Mouse (Mus musculus) embryonic facial prominence, embryonic 11.5 days (tissue): ENCODE data around the gene Hsd3b6. TPM values are rescaled to one million over a fixed set of nuclear protein-coding genes. Genes with fewer than 3 reads are reported as not detected.

ENCODE experiments used
- ATAC-seq: fragments of 200-750 bp; cut with Nextera tagmentation; replicated peaks from 2 replicates; pipeline ENCODE4 v1.8.0; 2017; ENCODE audit warnings: low read depth; ENCODE audit not compliant: insufficient number of reproducible peaks, low FRiP score, low TSS enrichment
- DNase-seq: peaks from one replicate; pipeline ENCODE4 v3.0.0-alpha.2; 2015; ENCODE audit warnings: low spot score
- H3K27ac ChIP-seq: fragments of 300-500 bp; sonication (generic); replicated peaks from 2 replicates; pipeline ENCODE4 v1.5.1; 2014; ENCODE audit warnings: mild to moderate bottlenecking, low read depth, low read length, control low read depth
- H3K27me3 ChIP-seq: fragments of 300-500 bp; sonication (generic); 2 replicates; pipeline ENCODE4 v1.6.1; 2014; ENCODE audit warnings: mild to moderate bottlenecking, low read length, moderate library complexity, mixed read lengths; ENCODE audit not compliant: control insufficient read depth, insufficient read depth
- H3K36me3 ChIP-seq: fragments of 300-500 bp; sonication (generic); replicated peaks from 2 replicates; pipeline ENCODE4 v1.6.1; 2014; ENCODE audit warnings: low read depth, mild to moderate bottlenecking, low read length, moderate library complexity, mixed read lengths; ENCODE audit not compliant: control insufficient read depth, insufficient read depth
- H3K4me1 ChIP-seq: fragments of 300-500 bp; sonication (generic); 2 replicates; pipeline ENCODE4 v1.6.1; 2014; ENCODE audit warnings: low read length, mixed read lengths; ENCODE audit not compliant: control insufficient read depth, insufficient read depth
- H3K4me2 ChIP-seq: fragments of 300-500 bp; sonication (generic); 2 replicates; pipeline ENCODE4 v1.6.1; 2014; ENCODE audit warnings: low read depth, mild to moderate bottlenecking, control low read depth, low read length, moderate library complexity
- H3K4me3 ChIP-seq: fragments of 300-500 bp; sonication (generic); 2 replicates; pipeline ENCODE4 v1.5.1; 2014; ENCODE audit warnings: low read depth, low read length, control low read depth
- H3K9ac ChIP-seq: fragments of 300-500 bp; sonication (generic); replicated peaks from 2 replicates; pipeline ENCODE4 v1.6.1; 2014; ENCODE audit warnings: mild to moderate bottlenecking, control low read depth, low read length
- H3K9me3 ChIP-seq: fragments of 300-500 bp; sonication (generic); replicated peaks from 2 replicates; pipeline ENCODE4 v1.6.1; 2016; ENCODE audit warnings: mild to moderate bottlenecking, low read length, inconsistent platforms, mixed read lengths; ENCODE audit not compliant: control insufficient read depth
- WGBS: fragments of 180-500 bp; shearing (Covaris S2); extraction: QIAGEN DNeasy Blood & Tissue Kit; methylation state at CpG from one replicate; pipeline ENCODE4 v1.1.7; 2014; 5-methylcytosine and 5-hydroxymethylcytosine counted together
- polyA plus RNA-seq: library from polyadenylated mRNA; unstranded; fragments of >200 nt; fragmentation: Nextera tagmentation; extraction: Ambion mirVana; gene quantifications from 2 replicates; pipeline ENCODE4 v1.2.1, GENCODE M21; 2014

Gene Hsd3b6
- 19.3 and 20.1 TPM in 2 replicates for polyA plus RNA-seq

DNA sequence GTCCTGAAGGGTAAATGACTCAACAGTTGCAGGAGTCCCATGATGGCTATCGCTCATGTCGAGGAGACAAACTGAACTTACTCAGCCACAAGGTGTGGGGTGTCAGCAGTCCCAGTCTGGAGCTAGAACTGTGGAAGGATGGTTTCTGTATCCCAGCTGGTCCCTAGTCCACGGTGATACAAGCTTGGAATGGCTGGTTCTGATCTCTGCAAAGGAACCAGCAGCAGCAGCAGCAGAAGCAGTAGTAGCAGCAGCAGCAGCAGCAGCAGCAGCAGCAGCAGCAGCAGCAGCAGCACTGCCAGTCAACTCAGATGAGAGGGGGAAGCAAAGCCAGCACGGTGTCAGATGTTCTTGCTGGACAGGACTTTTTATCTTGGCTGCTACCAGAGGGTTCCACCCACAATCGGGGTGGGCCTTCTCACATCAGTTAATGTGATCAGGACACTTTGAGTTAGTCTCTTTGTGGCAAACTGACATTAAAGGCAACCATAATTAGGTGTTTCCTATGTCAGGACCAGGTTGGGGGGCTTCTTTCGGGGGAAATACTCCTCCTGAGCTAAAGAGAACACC lies at the start of gene Hsd3b6:
TSS of gene Hsd3b6 (minus strand) at position 343 of the 570 bp plus-strand sequence.
- Histone ChIP-seq H3K9ac (no peak within 1 kb of the TSS), H3K27me3 (no peaks in the 10 kb centered on the region), H3K4me2 (no peak within 1 kb of the TSS), H3K27ac (no peak within 1 kb of the TSS), H3K4me1 (no peaks in the 10 kb centered on the region), H3K36me3 (no peaks in the 10 kb centered on the region), H3K4me3 (no peak within 1 kb of the TSS), H3K9me3 (no peaks in the 10 kb centered on the region)
- WGBS, result 72% methylated on average over 6 of the region's 6 CpGs
- no peak for ATAC-seq
- DNase-seq, result no peak

DNA sequence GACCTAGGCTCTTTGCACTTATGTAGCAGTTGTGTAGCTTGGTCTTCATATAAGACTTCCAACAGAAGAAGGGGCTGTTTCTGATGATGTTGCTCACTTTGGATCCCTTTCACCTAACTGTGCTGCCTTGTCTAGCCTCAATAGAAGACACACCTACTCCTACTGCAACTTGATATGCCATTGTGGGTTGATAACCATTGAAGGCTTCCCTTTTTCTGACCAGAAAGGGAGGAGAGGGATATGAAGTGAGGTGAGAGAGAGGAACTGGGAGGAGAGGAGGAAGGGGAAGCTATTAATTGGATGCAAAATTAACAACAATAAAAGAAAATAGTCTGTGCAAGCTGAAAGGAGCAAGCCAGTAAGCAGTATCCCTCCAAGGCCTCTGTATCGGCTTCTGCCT lies 48.6 kb upstream of the Hsd3b6 start:
- Histone ChIP-seq H3K27ac (no peak overlapping the region), H3K9ac (no peak overlapping the region), H3K4me1 (no peaks in the 10 kb centered on the region), H3K36me3 (no peaks in the 10 kb centered on the region), H3K9me3 (no peaks in the 10 kb centered on the region), H3K4me3 (no peak overlapping the region), H3K4me2 (no peak overlapping the region), H3K27me3 (no peaks in the 10 kb centered on the region)
- DNase-seq (no peak), ATAC-seq (no peak)
- WGBS, result 100% methylated on average over 1 of the region's 1 CpGs

DNA sequence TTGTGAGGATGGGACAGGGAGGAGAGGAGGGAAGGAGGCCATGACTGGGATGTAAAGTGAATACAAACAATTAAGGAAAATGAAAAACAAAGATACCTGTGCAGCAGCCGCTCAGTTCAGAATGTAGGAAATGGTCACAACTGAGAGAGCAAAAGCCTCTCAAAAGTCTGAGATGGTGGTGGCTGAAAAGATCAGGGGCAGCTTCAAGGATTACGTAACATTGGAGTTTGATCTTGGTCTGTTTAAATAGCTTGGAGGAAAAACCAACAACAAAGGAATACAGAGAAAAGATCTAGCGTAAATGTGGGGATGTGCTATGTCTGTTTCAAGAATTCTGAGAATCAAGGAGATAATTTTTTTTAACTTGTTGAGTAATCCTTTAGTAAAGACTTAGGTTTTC lies 45.3 kb upstream of the Hsd3b6 start, which contains the start of gene Hsd3b1:
TSS of gene Hsd3b1 (minus strand) at position 219 of the 400 bp plus-strand sequence.
- ATAC-seq (no peak), DNase-seq (no peak)
- Histone ChIP-seq H3K27me3 (no peaks in the 10 kb centered on the region), H3K36me3 (no peaks in the 10 kb centered on the region), H3K9me3 (no peaks in the 10 kb centered on the region), H3K9ac (no peak within 1 kb of the TSS), H3K4me2 (no peak within 1 kb of the TSS), H3K27ac (no peak within 1 kb of the TSS), H3K4me1 (no peaks in the 10 kb centered on the region), H3K4me3 (no peak within 1 kb of the TSS)
- 83% methylated on average over 3 of the region's 3 CpGs for WGBS

DNA sequence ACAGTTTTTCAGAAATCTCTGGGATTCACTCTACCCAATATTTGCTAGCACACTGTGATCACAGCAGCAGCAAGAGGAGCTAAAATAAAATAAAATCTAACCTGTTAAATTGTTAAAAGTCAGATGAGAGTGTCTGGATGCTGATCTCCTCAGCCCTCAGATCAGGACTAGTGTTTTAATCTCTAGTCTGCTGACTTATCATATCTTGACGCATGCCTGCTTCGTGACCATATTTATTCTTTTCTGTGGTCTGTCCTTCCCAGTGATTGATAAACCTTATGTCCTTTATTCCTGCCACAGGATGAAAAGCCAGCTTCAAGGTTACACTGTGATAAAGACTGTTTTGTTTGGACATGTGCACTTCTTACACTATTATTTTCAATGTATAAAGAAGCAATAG lies 43.8 kb upstream of the Hsd3b6 start:
- no peaks in the 10 kb centered on the region for H3K4me1 ChIP-seq
- WGBS, result 80% methylated on average over 2 of the region's 2 CpGs
- no peaks in the 10 kb centered on the region for H3K9me3 ChIP-seq
- H3K36me3 ChIP-seq, result no peaks in the 10 kb centered on the region
- H3K4me2 ChIP-seq, result no peak overlapping the region
- no peak overlapping the region for H3K4me3 ChIP-seq
- no peak for DNase-seq
- no peak for ATAC-seq
- no peak overlapping the region for H3K27ac ChIP-seq
- H3K27me3 ChIP-seq, result no peaks in the 10 kb centered on the region
- H3K9ac ChIP-seq, result no peak overlapping the region

DNA sequence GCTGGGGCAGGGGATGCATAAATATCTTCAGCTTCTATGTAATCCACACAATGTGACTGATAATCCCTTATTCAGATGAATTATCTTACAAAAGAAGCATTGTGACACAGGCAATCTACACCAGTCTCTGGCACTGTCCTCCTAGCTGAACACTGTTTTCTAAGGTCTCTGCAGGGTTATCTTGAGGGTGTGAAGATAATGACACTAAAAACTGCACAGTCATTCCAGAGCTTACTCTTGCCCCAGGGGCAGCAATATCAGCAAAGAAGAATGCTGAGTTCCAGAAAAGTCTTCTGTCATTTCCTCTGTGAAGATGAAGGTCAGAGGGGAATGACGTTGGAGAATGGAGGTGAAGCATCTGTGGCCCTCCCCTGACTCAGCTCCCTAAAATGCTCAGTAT lies 42.6 kb upstream of the Hsd3b6 start:
- Histone ChIP-seq H3K4me2 (no peak overlapping the region), H3K36me3 (no peaks in the 10 kb centered on the region), H3K27ac (no peak overlapping the region), H3K27me3 (no peaks in the 10 kb centered on the region), H3K9me3 (no peaks in the 10 kb centered on the region), H3K9ac (no peak overlapping the region), H3K4me3 (no peak overlapping the region), H3K4me1 (no peaks in the 10 kb centered on the region)
- WGBS, result 50% methylated on average over 1 of the region's 1 CpGs
- DNase-seq (no peak), ATAC-seq (no peak)

DNA sequence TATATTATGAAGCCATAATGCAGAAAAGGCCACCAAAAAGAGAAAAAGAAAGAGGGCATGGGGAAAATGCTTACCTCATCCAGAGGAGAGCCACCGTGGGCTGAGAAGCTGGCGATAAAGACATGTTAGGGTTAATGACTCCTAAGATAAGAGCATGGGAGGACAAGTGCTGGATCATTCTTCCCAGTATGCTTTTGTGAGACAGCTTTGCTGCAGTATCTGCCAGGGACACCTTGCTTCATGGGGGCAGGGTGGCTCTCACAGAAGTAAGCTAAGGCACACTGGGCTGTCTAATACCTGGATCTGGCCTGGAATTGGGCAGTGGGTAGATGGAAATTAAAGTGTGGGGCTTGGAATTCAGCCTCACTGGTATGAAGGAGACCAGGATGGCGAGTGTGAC lies 40.9 kb upstream of the Hsd3b6 start:
- H3K4me3 ChIP-seq, result no peak overlapping the region
- H3K4me1 ChIP-seq, result no peaks in the 10 kb centered on the region
- DNase-seq (no peak), ATAC-seq (no peak)
- H3K9me3 ChIP-seq, result no peaks in the 10 kb centered on the region
- H3K9ac ChIP-seq, result no peak overlapping the region
- no peak overlapping the region for H3K27ac ChIP-seq
- 87% methylated on average over 3 of the region's 3 CpGs for WGBS
- H3K27me3 ChIP-seq, result no peaks in the 10 kb centered on the region
- no peaks in the 10 kb centered on the region for H3K36me3 ChIP-seq
- H3K4me2 ChIP-seq, result no peak overlapping the region

DNA sequence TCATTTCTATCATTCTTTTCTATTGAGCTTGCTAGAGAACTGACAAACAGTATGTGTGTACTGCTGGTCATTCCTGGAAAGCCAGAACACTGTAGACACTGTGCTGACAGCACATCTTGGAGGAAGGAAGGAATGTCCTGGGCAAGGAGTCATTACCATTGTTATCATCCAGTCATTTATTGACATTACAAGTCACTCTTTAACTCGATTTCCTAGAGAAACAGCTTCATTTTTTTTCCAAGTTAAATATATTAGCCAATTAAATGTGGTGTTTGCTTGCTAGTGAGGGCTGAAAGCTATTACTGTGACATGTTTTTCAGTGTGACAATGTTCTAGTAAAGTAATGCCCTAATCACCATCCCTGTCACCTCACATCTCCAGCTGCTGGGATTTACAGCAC lies 39.4 kb upstream of the Hsd3b6 start:
- no peak overlapping the region for H3K4me2 ChIP-seq
- H3K4me3 ChIP-seq, result no peak overlapping the region
- H3K9ac ChIP-seq, result no peak overlapping the region
- H3K36me3 ChIP-seq, result no peaks in the 10 kb centered on the region
- DNase-seq (no peak), ATAC-seq (no peak)
- 44% methylated on average over 1 of the region's 1 CpGs for WGBS
- no peaks in the 10 kb centered on the region for H3K27me3 ChIP-seq
- no peaks in the 10 kb centered on the region for H3K4me1 ChIP-seq
- no peaks in the 10 kb centered on the region for H3K9me3 ChIP-seq
- H3K27ac ChIP-seq, result no peak overlapping the region

DNA sequence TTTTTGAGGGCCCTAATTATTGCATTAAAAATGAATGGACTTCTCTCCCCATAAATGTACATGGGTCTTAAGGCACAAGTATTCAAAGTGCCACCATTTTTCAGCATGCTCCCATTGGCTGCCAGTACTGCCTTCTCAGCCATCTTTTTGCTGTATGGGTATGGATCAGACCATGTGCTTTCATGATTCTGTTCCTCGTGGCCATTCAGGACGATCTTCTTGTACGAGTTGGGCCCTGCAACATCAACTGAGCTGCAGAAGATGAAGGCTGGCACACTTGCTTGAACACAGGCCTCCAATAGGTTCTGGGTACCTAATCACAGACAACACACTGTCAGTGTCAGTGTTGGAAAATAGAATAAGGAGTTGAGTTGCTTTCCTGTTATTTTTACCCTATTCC lies 38.8 kb upstream of the Hsd3b6 start:
- 91% methylated on average over 3 of the region's 3 CpGs for WGBS

More for the DNA sequence above, 38.8 kb upstream of the Hsd3b6 start:
- Histone ChIP-seq H3K4me3 (no peak overlapping the region), H3K4me2 (no peak overlapping the region), H3K36me3 (no peaks in the 10 kb centered on the region), H3K27me3 (no peaks in the 10 kb centered on the region), H3K4me1 (no peaks in the 10 kb centered on the region), H3K9ac (no peak overlapping the region), H3K9me3 (no peaks in the 10 kb centered on the region), H3K27ac (no peak overlapping the region)
- DNase-seq (no peak), ATAC-seq (no peak)
